Mouse (Mus musculus) forebrain, embryonic 10.5 days (tissue): ENCODE measurements at regions not wholly inside any gene's neighbourhood (a gene's known extent, or its start where the extent isn't known, plus 50 kb on each side); places are given as distances from the start of the nearest gene placed in this dataset.

Experiments
- DNase-seq: peaks from one replicate; pipeline ENCODE4 v3.0.0-alpha.2; 2017; ENCODE audit warnings: low spot score; ENCODE audit errors: extremely low spot score
- H3K27ac ChIP-seq: fragments of 300-500 bp; sonication (generic); 2 replicates; pipeline ENCODE4 v1.5.1; 2016; ENCODE audit warnings: mild to moderate bottlenecking
- H3K27me3 ChIP-seq: fragments of 300-500 bp; sonication (generic); 2 replicates; pipeline ENCODE4 v1.6.1; 2016; ENCODE audit warnings: mild to moderate bottlenecking; ENCODE audit not compliant: poor library complexity, severe bottlenecking
- H3K36me3 ChIP-seq: fragments of 300-500 bp; sonication (generic); replicated peaks from 2 replicates; pipeline ENCODE4 v1.6.1; 2016; ENCODE audit warnings: mild to moderate bottlenecking, moderate library complexity
- H3K4me1 ChIP-seq: fragments of 300-500 bp; sonication (generic); 2 replicates; pipeline ENCODE4 v1.6.1; 2016
- H3K4me3 ChIP-seq: fragments of 300-500 bp; sonication (generic); 2 replicates; pipeline ENCODE4 v1.5.1; 2016; ENCODE audit warnings: mild to moderate bottlenecking, moderate library complexity
- H3K9me3 ChIP-seq: fragments of 300-500 bp; sonication (generic); 2 replicates; pipeline ENCODE4 v1.6.1; 2016; ENCODE audit warnings: mild to moderate bottlenecking, moderate library complexity
- WGBS: fragments of 180-500 bp; shearing (Covaris S2); methylation state at CpG from one replicate; pipeline ENCODE4 v1.1.7; 2016; 5-methylcytosine and 5-hydroxymethylcytosine counted together

DNA sequence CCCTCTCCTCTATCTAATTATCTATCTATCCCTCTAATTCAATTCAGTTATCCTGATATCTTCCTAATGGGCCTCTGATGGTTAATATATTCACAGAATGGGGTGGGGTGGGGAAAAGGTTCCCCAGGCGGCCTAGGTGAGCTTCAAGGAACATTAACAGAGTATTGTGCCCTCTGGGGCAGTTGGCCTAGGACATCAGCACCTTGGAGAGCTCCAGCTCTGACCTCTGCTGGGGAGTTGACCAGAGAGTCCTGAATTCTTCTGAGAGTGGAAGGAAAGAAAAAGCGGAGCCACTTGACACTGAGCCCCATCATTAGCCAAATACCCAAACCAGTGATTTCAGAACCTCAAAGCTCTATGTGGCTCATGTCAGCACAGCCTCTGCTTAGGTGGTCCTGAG is 108.1 kb upstream of the Ldah start:
- no peaks in the 10 kb centered on the region for H3K4me1 ChIP-seq
- no peaks in the 10 kb centered on the region for H3K9me3 ChIP-seq
- no peak for DNase-seq
- no peaks in the 10 kb centered on the region for H3K27me3 ChIP-seq
- H3K36me3 ChIP-seq, result no peaks in the 10 kb centered on the region
- H3K27ac ChIP-seq, result no peak overlapping the region
- WGBS, result 49% methylated on average over 2 of the region's 2 CpGs
- H3K4me3 ChIP-seq, result no peak overlapping the region

GRCm38 (mm10) chr12:8101837-8102236 is 106.1 kb upstream of the Ldah start:
- H3K27me3 ChIP-seq, result no peaks in the 10 kb centered on the region
- no peaks in the 10 kb centered on the region for H3K36me3 ChIP-seq
- H3K4me1 ChIP-seq, result 0 out of 2 replicates have a peak, but pooled peaks cover 1% of the 10 kb centered on the region
- H3K27ac ChIP-seq, result no peak overlapping the region
- H3K9me3 ChIP-seq, result no peaks in the 10 kb centered on the region
- DNase-seq, result no peak
- 86% methylated on average over 8 of the region's 8 CpGs for WGBS
- no peak overlapping the region for H3K4me3 ChIP-seq

GRCm38 (mm10) chr12:8103259-8103658 is 104.6 kb upstream of the Ldah start:
- DNase-seq, result no peak
- Histone ChIP-seq H3K4me1 (0 out of 2 replicates have a peak, but pooled peaks cover 3% of the 10 kb centered on the region), H3K27me3 (no peaks in the 10 kb centered on the region), H3K27ac (no peak overlapping the region), H3K9me3 (no peaks in the 10 kb centered on the region), H3K4me3 (no peak overlapping the region), H3K36me3 (no peaks in the 10 kb centered on the region)
- WGBS, result 90% methylated on average over 9 of the region's 9 CpGs

DNA sequence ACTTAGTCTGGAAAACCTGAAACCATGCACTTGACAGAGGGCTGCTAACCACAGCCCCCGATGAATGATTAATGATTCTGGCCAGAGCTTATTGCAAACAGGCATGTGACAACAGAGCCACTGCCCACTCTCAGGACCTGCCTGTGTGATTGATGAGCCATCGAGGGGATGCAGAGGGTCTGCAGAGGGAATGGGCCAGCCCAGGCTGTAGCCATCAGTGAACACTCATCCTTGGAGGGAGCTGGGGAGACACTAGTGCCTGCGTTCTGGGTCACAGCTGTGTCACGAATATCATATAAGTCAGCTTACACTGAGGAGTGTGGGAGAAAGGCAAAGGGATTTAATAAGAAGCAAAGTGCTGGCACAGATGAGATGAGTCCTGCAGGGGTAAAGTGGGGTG is 100.8 kb upstream of the Ldah start:
- Histone ChIP-seq H3K36me3 (no peaks in the 10 kb centered on the region), H3K4me1 (0 out of 2 replicates have a peak, but pooled peaks cover 3% of the 10 kb centered on the region), H3K9me3 (no peaks in the 10 kb centered on the region), H3K27ac (no peak overlapping the region), H3K27me3 (no peaks in the 10 kb centered on the region), H3K4me3 (no peak overlapping the region)
- no peak for DNase-seq
- 85% methylated on average over 4 of the region's 4 CpGs for WGBS

- no peaks in the 10 kb centered on the region for H3K27me3 ChIP-seq
- no peak overlapping the region for H3K27ac ChIP-seq
- DNase-seq, result no peak
- no peaks in the 10 kb centered on the region for H3K9me3 ChIP-seq
- H3K4me3 ChIP-seq, result no peak overlapping the region
- 87% methylated on average over 5 of the region's 5 CpGs for WGBS
- no peaks in the 10 kb centered on the region for H3K36me3 ChIP-seq
- H3K4me1 ChIP-seq, result 0 out of 2 replicates have a peak, but pooled peaks cover 3% of the 10 kb centered on the region
Measured at GRCm38 (mm10) chr12:8109203-8109770, 98.6 kb upstream of the Ldah start.

DNA sequence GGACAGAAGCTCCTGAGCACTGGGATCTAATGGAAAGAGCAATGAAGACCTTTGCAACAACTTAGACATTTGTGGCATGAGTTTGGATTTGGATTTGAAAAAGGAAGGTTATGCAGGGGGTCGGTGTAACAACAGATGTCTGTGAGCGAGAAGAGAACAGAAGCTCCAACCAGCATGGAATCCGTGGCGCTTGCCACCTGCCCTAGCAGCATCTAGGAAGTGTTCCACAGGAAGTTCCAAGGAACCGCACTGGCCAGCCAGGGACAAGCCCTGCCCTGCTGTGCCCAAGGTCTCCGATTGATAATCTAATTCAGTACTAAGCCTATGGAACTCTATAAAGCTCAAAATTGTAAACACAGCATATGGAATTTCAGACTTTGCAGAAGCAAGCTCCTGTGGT is 98.0 kb upstream of the Ldah start:
- DNase-seq, result no peak
- no peaks in the 10 kb centered on the region for H3K27me3 ChIP-seq
- H3K36me3 ChIP-seq, result no peaks in the 10 kb centered on the region
- no peak overlapping the region for H3K4me3 ChIP-seq
- H3K4me1 ChIP-seq, result 0 out of 2 replicates have a peak, but pooled peaks cover 3% of the 10 kb centered on the region
- no peaks in the 10 kb centered on the region for H3K9me3 ChIP-seq
- 90% methylated on average over 6 of the region's 6 CpGs for WGBS
- H3K27ac ChIP-seq, result no peak overlapping the region

DNA sequence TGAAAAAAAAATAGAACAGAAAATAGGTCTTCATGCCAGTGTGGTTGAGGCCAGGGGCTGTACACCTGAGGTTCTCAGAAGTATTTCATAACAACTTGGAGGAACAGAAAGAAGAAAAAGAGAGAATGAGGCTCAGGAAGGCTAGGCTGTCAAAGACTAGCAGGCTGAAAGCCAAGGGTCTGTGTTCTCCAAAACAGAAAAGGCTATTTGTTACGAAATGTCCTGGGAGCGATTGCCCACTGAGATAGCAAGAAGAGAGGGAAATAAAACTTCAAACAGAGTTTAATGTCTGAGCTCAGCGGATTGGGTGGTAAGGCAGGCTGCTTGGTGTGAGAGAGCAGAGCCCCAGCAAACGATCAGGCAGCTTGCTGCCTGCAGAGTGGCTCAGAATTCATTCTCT is 97.6 kb upstream of the Ldah start:
- no peaks in the 10 kb centered on the region for H3K9me3 ChIP-seq
- 78% methylated on average over 4 of the region's 4 CpGs for WGBS
- H3K27me3 ChIP-seq, result no peaks in the 10 kb centered on the region
- DNase-seq, result no peak
- 0 out of 2 replicates have a peak, but pooled peaks cover 3% of the 10 kb centered on the region for H3K4me1 ChIP-seq
- H3K4me3 ChIP-seq, result no peak overlapping the region
- H3K27ac ChIP-seq, result no peak overlapping the region
- no peaks in the 10 kb centered on the region for H3K36me3 ChIP-seq

GRCm38 (mm10) chr12:8111484-8111883 is 96.4 kb upstream of the Ldah start:
- WGBS, result 73% methylated on average over 4 of the region's 4 CpGs
- no peaks in the 10 kb centered on the region for H3K27me3 ChIP-seq
- no peaks in the 10 kb centered on the region for H3K36me3 ChIP-seq
- H3K4me3 ChIP-seq, result no peak overlapping the region
- no peak overlapping the region for H3K27ac ChIP-seq
- H3K9me3 ChIP-seq, result no peaks in the 10 kb centered on the region
- 0 out of 2 replicates have a peak, but pooled peaks cover 3% of the 10 kb centered on the region for H3K4me1 ChIP-seq
- no peak for DNase-seq

DNA sequence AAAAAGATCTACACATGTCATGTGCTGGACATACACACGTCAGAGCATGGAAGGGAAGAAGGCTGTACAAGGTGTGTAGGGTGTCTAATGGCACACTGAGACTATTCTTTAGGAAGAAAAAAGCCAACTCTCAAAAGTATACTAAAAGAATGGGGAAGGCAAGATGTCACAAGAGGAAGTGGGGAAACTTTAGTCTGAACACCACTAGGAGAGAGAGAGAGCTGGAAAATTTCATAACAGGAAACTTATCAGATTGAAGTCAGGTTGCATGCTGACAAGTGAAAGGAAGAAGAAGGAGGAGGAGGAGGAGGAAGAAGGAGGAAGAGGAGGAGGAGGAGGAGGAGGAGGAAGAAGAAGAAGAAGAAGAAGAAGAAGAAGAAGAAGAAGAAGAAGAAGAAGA is 52.3 kb upstream of the Ldah start:
- no peaks in the 10 kb centered on the region for H3K9me3 ChIP-seq
- no peaks in the 10 kb centered on the region for H3K27me3 ChIP-seq
- no peak overlapping the region for H3K4me3 ChIP-seq
- H3K27ac ChIP-seq, result no peak overlapping the region
- no peak for DNase-seq
- 74% methylated on average over 1 of the region's 1 CpGs for WGBS
- H3K4me1 ChIP-seq, result no peaks in the 10 kb centered on the region
- H3K36me3 ChIP-seq, result no peaks in the 10 kb centered on the region
